Mouse (Mus musculus) lung, postnatal 25 days (tissue): ENCODE data around the gene Rxfp1.

Source experiments
- DNase-seq: peaks from one replicate; pipeline ENCODE4 v3.0.0; 2022; ENCODE audit warnings: low spot score

Gene Rxfp1

GRCm38 (mm10) chr3:79672188-79672587, 65.5 kb downstream of the Rxfp1 start:
- no peak for DNase-seq

GRCm38 (mm10) chr3:79670556-79670955, 67.1 kb downstream of the Rxfp1 start:
- DNase-seq = no peak

DNA sequence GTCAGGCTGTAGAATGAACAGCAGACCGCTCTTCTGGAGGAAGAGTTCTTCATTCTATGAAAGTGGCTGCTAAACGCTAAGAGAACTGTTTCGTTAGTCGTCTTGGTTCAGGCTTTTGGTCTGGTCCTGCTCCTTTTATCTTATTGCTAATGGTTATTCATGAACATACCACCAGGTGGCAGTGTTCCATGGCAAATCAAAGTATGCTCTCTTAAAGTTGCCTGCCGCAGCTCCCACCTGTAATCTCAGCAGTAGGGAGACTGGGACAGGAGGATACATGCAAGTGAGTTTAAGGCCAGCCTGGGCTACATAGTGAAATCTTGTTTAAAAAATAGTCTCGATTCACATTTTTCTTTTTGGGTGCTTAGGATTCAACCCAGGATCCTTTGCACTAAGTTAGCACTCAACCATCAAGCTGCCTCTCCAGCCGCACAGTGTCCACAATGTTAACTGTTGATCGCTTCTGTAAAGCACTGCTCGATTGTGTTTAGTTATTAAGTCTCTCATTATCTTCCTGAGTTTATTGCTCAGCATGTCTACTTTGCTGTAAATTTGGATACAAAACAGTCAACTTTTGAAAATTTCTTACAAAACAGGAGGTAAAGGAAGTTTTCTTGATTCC, 72.8 kb downstream of the Rxfp1 start:
- peak; percentile 60 for DNase-seq

- no peak for DNase-seq
Measured at GRCm38 (mm10) chr3:79656682-79657081, 81.0 kb downstream of the Rxfp1 start.

- DNase-seq = no peak
Measured at GRCm38 (mm10) chr3:79652129-79652528, 85.6 kb downstream of the Rxfp1 start.

DNA sequence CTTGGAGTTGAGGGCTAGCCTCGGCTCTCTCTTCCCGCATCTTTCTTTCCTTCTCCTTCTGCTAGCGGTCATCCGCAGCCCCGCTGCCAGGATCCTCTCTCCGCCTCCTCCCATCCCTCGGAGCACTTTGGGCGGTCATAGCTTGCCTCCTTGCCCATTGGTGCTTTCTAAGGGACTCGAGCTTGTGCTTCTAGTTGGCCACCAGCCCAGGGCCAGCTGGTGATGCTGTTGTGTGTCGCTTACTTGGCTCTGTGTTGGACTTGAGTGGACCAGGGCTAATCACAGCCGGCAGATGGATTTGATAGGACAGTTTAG, 108.3 kb downstream of the Rxfp1 start, which contains the start of gene Etfdh:
Gene Etfdh (minus strand): TSS at position 85 of the 315 bp plus-strand sequence.
- peak; percentile 48 for DNase-seq

DNA sequence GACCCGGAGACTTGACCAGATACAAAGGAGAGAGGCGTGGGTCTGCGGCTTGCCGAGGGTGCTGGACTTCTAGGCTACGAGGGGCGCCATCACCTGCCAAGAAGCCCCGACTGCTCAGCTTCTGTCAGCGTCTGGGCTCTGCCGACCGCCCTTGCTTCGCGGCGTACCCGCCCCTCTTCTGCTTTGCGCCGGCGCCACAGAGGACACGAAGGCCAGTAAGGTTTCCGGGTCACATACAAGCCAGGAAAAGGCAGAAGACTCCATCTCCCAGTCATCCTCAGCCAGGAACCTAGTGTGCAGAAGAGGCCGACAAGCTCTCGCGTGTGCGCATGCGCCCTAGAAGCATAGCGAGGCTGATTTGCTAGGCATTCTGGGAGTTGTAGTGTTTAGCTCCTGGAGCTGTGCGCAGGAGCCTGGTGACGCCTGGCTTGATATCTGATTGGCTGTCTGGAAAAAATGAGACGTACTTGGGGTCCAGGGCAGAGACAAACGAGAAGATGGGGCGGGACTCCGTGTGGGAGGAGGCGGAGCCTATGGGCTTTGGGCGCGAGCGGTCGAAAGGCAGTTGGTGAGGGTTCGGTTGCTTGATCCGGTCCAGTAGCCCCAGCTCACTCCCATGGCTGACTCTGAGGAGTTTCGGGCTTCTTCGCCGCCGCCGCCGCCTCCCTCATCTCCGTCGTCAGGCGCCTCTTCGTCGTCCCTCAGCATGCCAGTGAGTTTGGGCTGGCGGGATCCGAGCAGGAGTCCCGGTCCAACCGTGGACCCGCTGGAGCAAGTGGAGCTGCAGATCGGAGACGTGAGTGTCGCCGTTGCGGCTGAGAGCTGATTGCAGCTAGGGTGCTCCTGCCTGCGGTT, 108.9 kb downstream of the Rxfp1 start, which contains the start of gene 4930579G24Rik:
Gene 4930579G24Rik (plus strand): TSS at position 519 of the 855 bp plus-strand sequence.
- peak; percentile 99 for DNase-seq

DNA sequence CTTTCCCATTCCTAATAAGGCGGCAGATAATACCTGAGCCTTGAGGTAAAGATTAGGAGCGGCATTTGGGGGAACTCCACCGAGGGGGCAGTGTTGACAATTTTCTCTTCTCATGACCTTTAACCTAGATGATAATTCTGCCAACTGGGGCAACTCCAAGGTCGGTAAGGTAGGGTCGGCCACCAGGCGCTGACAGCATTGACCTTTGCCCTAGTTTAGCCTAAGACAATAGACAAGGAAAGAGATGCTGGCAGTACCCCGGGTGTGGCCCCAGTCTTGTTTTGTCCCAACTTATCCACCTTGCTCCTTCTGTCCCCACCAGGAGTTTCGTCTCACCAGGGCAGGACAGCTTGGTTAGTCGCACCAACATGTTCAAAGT, 109.5 kb downstream of the Rxfp1 start:
- no peak for DNase-seq

GRCm38 (mm10) chr3:79627484-79628181, 110.0 kb downstream of the Rxfp1 start:
- no peak for DNase-seq

DNA sequence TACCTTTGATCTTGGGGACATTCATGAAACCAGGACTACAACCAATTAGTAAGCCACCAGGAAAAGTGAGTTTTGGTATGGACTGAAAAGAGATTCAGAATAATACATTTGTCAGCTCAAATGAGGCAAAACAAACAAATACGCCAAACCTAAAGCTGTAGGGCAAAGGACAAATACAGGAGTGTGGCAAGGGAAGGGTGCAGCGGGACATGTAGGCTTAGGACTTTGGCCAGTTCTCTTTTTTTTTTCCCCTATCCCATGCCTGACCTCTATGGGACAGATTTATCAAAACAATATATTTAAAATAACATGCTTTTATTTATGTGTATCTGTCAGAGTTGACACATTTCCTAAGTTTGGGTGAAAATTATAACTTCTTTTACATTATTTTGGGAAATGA, 127.8 kb downstream of the Rxfp1 start:
- DNase-seq = no peak

DNA sequence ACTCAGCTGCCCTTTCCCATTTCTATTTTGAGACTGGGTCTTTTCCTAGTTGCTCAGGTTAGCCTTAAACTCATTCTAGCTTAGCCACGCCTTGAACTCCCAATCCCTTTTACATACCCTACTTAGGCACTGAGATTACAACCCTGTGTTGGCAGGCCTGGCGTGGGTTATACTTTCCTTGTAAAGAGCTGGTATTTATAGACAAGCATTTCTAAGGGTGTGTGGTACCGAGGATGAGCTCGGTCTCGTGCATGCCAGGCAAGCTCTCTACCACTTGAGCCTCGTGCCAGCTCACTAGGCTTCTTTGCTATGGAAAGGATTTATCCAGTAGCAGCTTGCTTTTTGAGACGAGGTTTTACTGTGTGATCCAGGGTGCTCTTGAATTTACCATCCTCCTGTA, 142.2 kb downstream of the Rxfp1 start:
- no peak for DNase-seq

DNA sequence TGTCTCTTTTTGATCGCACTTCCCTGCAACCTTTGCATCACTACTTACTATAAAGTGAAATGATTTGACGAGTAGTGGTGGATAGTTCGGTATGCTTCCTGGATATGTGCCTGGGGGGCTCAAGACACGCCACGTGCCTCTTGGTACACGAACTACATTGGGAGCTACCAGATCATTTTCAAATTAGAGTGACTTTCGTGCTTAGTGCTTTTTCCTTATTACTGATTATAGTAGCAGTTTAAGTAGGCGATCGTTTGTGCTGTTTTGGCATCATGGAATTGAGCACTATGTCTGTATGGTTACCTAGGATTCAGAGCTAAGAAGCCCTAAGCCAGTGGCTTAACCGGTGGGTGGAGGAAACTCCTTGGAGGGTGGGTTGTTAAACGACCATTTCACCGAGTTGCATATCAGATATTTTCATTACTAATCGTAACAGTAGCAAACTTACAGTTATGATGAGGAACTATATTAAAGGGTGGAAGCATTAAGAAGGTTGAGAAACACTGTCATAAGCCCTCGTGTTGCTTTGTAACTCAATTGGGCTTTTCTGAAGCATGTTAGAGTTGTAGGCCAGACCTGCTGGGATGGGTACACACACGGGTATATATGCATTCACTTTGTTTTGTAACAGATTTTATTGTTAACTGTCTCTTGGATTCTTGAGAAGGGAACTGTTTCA, 145.7 kb downstream of the Rxfp1 start:
- DNase-seq = no peak
